Mouse (Mus musculus): ENCODE measurements around the gene Wfs1. TPM values are rescaled to one million over a fixed set of nuclear protein-coding genes. Genes with fewer than 3 reads are reported as not detected.

Gene Wfs1
- 3.0 TPM for total RNA-seq (2023)

GRCm38 (mm10) chr5:36988781-36989624 lies at the start of gene Wfs1:
Gene Wfs1, minus strand, starts transcription at chr5:36989205.

Other genes with a start within 250 kb of the Wfs1 start
- gene Bloc1s4, start 240.6 kb downstream of the Wfs1 start, total RNA-seq (2023): 28.3 TPM
- 128 TPM for gene Mrfap1, start 192.4 kb downstream of the Wfs1 start, total RNA-seq (2023)
- gene Man2b2, start 158.6 kb downstream of the Wfs1 start, total RNA-seq (2023): 26.2 TPM
- gene Ppp2r2c, start 120.7 kb downstream of the Wfs1 start, total RNA-seq (2023): not detected
- 22.6 TPM for gene Gm1043, start 96.2 kb upstream of the Wfs1 start, total RNA-seq (2023)